Mouse (Mus musculus) CH12.LX (cell line): Measurements from ENCODE around the gene Col5a1. TPM values are rescaled to one million over a fixed set of nuclear protein-coding genes. Genes with fewer than 3 reads are reported as not detected.

Source experiments
- DNase-seq: peaks from one replicate; pipeline ENCODE4 v3.0.0-alpha.2; 2013; ENCODE audit errors: extremely low read depth
- H3K27ac ChIP-seq: 2 replicates; pipeline ENCODE4 v1.5.1; 2012; ENCODE audit warnings: low read depth, mild to moderate bottlenecking, control low read depth, moderate library complexity; ENCODE audit not compliant: insufficient read depth
- H3K27me3 ChIP-seq: replicated peaks from 2 replicates; pipeline ENCODE3; 2012; ENCODE audit warnings: inconsistent platforms
- H3K36me3 ChIP-seq, 2 experiments: replicated peaks in 1 of 2; 2 replicates each; pipeline versions ENCODE3 to v1.6.1; 2012; ENCODE audit warnings: inconsistent platforms in 1 of 2, low read length in 1 of 2, mild to moderate bottlenecking in 1 of 2, mixed read lengths in 1 of 2, moderate library complexity in 1 of 2; ENCODE audit not compliant: control insufficient read depth in 1 of 2, insufficient read depth in 1 of 2
- H3K4me1 ChIP-seq, 2 experiments: 2 replicates each; pipeline ENCODE4 v1.6.1; 2012; ENCODE audit warnings: inconsistent platforms in 1 of 2, moderate library complexity in 1 of 2; ENCODE audit not compliant: insufficient read depth in 2 of 2, control insufficient read depth in 1 of 2
- H3K4me2 ChIP-seq: 2 replicates; pipeline ENCODE4 v1.6.1; 2012; ENCODE audit warnings: low read depth, mild to moderate bottlenecking, control low read depth; ENCODE audit not compliant: poor library complexity, insufficient read depth, severe bottlenecking
- H3K4me3 ChIP-seq, 3 experiments: fragments of 150-350 bp in 1 of 3; sonication (generic) in 1 of 3; replicated peaks in 1 of 3; 2 replicates each; pipeline versions ENCODE3 to v1.5.1; 2011 to 2012; ENCODE audit warnings: low read depth in 2 of 3, low read length in 2 of 3, mild to moderate bottlenecking in 2 of 3, moderate library complexity in 2 of 3, control low read depth in 1 of 3, improper control_type of control experiment in 1 of 3, inconsistent platforms in 1 of 3, mixed read lengths in 1 of 3; ENCODE audit not compliant: poor library complexity in 1 of 3
- H3K79me2 ChIP-seq: replicated peaks from 2 replicates; pipeline ENCODE4 v1.6.1; 2012; ENCODE audit warnings: mild to moderate bottlenecking, moderate library complexity; ENCODE audit not compliant: control insufficient read depth, poor library complexity, insufficient read depth, severe bottlenecking; ENCODE audit errors: extremely low read depth
- H3K9ac ChIP-seq: 2 replicates; pipeline ENCODE4 v1.6.1; 2012; ENCODE audit warnings: low read depth, mild to moderate bottlenecking, control low read depth, moderate library complexity; ENCODE audit not compliant: insufficient read depth
- H3K9me3 ChIP-seq: replicated peaks from 2 replicates; pipeline ENCODE3; 2012; ENCODE audit warnings: low read length, inconsistent platforms, mixed read lengths
- CHD1 ChIP-seq: IDR thresholded peaks from 2 replicates; pipeline ENCODE4 v1.6.1; 2012; ENCODE audit warnings: low read depth, low read length, improper control_type of control experiment, inconsistent platforms
- CHD2 ChIP-seq: IDR thresholded peaks from 2 replicates; pipeline ENCODE4 v1.6.1; 2011; ENCODE audit warnings: low read length, improper control_type of control experiment
- E2F4 ChIP-seq: IDR thresholded peaks from 2 replicates; pipeline ENCODE4 v1.6.1; 2011; ENCODE audit warnings: low read depth, low read length, improper control_type of control experiment; ENCODE audit not compliant: insufficient replicate concordance
- ETS1 ChIP-seq: conservative IDR thresholded peaks from 2 replicates; pipeline ENCODE4 v1.6.1; 2012; ENCODE audit warnings: low read depth, mild to moderate bottlenecking, inconsistent platforms, low read length, improper control_type of control experiment, moderate library complexity
- HCFC1 ChIP-seq: IDR thresholded peaks from 2 replicates; pipeline ENCODE4 v1.6.1; 2012; ENCODE audit warnings: low read depth, mild to moderate bottlenecking, inconsistent platforms, low read length, improper control_type of control experiment
- KAT2A ChIP-seq: IDR thresholded peaks from 2 replicates; pipeline ENCODE4 v1.6.1; 2012; ENCODE audit warnings: low read length, improper control_type of control experiment, inconsistent platforms; ENCODE audit not compliant: insufficient replicate concordance
- MAFK ChIP-seq: IDR thresholded peaks from 2 replicates; pipeline ENCODE4 v1.6.1; 2011; ENCODE audit warnings: low read length, improper control_type of control experiment; ENCODE audit not compliant: insufficient replicate concordance
- MAX ChIP-seq: IDR thresholded peaks from 2 replicates; pipeline ENCODE4 v1.6.1; 2011; ENCODE audit warnings: low read length, improper control_type of control experiment
- MAZ ChIP-seq: IDR thresholded peaks from 2 replicates; pipeline ENCODE4 v1.6.1; 2012; ENCODE audit warnings: low read depth, mild to moderate bottlenecking, inconsistent platforms, low read length, improper control_type of control experiment, moderate library complexity
- MXI1 ChIP-seq: IDR thresholded peaks from 2 replicates; pipeline ENCODE4 v1.6.1; 2011; ENCODE audit warnings: mild to moderate bottlenecking, low read depth, low read length, improper control_type of control experiment
- MYC ChIP-seq: IDR thresholded peaks from 2 replicates; pipeline ENCODE4 v1.6.1; 2011; ENCODE audit warnings: low read depth, mild to moderate bottlenecking, improper control_type of control experiment, low read length
- PAX5 ChIP-seq: IDR thresholded peaks from 2 replicates; pipeline ENCODE4 v1.6.1; 2012; ENCODE audit warnings: low read length, inconsistent platforms, mixed read lengths
- POLR2A ChIP-seq: IDR thresholded peaks from 2 replicates; pipeline ENCODE4 v1.6.1; 2011; ENCODE audit warnings: low read depth, mild to moderate bottlenecking, improper control_type of control experiment, low read length
- RAD21 ChIP-seq: IDR thresholded peaks from 2 replicates; pipeline ENCODE4 v1.6.1; 2011; ENCODE audit warnings: low read depth, mild to moderate bottlenecking, low read length, improper control_type of control experiment, moderate library complexity
- RCOR1 ChIP-seq: conservative IDR thresholded peaks from 2 replicates; pipeline ENCODE4 v1.6.1; 2012; ENCODE audit warnings: low read depth, mild to moderate bottlenecking, inconsistent platforms, low read length, improper control_type of control experiment
- SMC3 ChIP-seq: IDR thresholded peaks from 2 replicates; pipeline ENCODE4 v1.6.1; 2011; ENCODE audit warnings: low read depth, low read length, improper control_type of control experiment
- TCF12 ChIP-seq: IDR thresholded peaks from 2 replicates; pipeline ENCODE4 v1.6.1; 2014; ENCODE audit warnings: low read depth, mild to moderate bottlenecking, inconsistent platforms, low read length, improper control_type of control experiment
- UBTF ChIP-seq: IDR thresholded peaks from 2 replicates; pipeline ENCODE4 v1.6.1; 2012; ENCODE audit warnings: low read depth, mild to moderate bottlenecking, inconsistent platforms, low read length, improper control_type of control experiment, moderate library complexity
- USF1 ChIP-seq: IDR thresholded peaks from 2 replicates; pipeline ENCODE4 v1.6.1; 2014; ENCODE audit warnings: low read depth, mild to moderate bottlenecking, inconsistent platforms, low read length, improper control_type of control experiment
- USF2 ChIP-seq: conservative IDR thresholded peaks from 2 replicates; pipeline ENCODE4 v1.6.1; 2011; ENCODE audit warnings: low read depth, low read length, improper control_type of control experiment
- ZC3H11A ChIP-seq: IDR thresholded peaks from 2 replicates; pipeline ENCODE4 v1.6.1; 2012; ENCODE audit warnings: low read depth, mild to moderate bottlenecking, inconsistent platforms, low read length, improper control_type of control experiment
- ZKSCAN1 ChIP-seq: IDR thresholded peaks from 2 replicates; pipeline ENCODE4 v1.6.1; 2012; ENCODE audit warnings: low read depth, inconsistent platforms, low read length, improper control_type of control experiment, borderline replicate concordance
- ZNF384 ChIP-seq: IDR thresholded peaks from 2 replicates; pipeline ENCODE4 v1.6.1; 2012; ENCODE audit warnings: low read depth, low read length, improper control_type of control experiment, inconsistent platforms
- dilution Hi-C: fragments of 300-500 bp; cut with MboI; formaldehyde crosslinking; loops from 2 replicates; pipeline ENCODE4 v1.14.3; 2020; ENCODE audit warnings: low sequenced_read_pairs; ENCODE audit not compliant: extremely low pct_unique_long_range_greater_than_20kb, extremely low pct_ligation_motif_present
- in situ Hi-C: fragments of 300-500 bp; cut with MboI; formaldehyde crosslinking; loops from 3 replicates; pipeline ENCODE4 v1.14.3; 2019; ENCODE audit warnings: low sequenced_read_pairs, low pct_ligation_motif_present, low pct_unique_long_range_greater_than_20kb, mixed read lengths
- polyA plus RNA-seq: library from polyadenylated mRNA; unstranded; fragments of >175 nt; gene quantifications from 2 replicates; pipeline ENCODE4 v1.2.1, GENCODE M21; 2012; ENCODE audit warnings: low read depth; ENCODE audit not compliant: insufficient read length
- total RNA-seq, 2 experiments: library from RNA; depleted of rRNA; stranded (reverse); fragments of 300-350 nt in 1 of 2; fragments of >200 nt in 1 of 2; gene quantifications; 2 replicates each; pipeline ENCODE4 v1.2.3; 2012 to 2014

Gene Col5a1
- total and polyA plus RNA-seq, 3 experiments, result 0.04 TPM; not detected in 2

DNA sequence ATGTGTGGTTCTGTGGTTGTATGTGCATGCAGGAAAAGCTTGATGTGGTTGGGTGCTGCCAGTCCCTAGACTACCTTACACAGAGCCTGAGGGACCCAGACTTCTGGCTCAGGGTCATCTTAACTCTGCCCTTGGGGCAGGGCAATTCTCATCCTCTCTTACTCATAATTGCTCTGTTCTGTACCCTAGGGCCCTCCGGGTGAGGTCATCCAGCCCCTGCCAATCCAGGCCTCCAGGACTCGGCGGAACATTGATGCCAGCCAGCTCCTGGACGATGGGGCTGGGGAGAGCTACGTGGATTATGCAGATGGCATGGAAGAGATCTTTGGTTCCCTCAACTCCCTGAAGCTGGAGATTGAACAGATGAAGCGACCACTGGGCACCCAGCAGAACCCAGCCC lies 138.2 kb downstream of the Col5a1 start:
- Histone ChIP-seq H3K36me3 (no peaks in the 10 kb centered on the region), H3K4me3 (no peak overlapping the region), H3K4me2 (no peak overlapping the region), H3K27me3 (peaks cover 78% of the 10 kb centered on the region), H3K4me1 (no peaks in the 10 kb centered on the region), H3K27ac (no peak overlapping the region), H3K9ac (no peak overlapping the region), H3K9me3 (peaks cover 4% of the 10 kb centered on the region), H3K79me2 (no peaks in the 10 kb centered on the region)
- TF ChIP-seq USF1 (no peak), MAZ (no peak), MXI1 (no peak), ETS1 (no peak), ZNF384 (no peak), SMC3 (no peak), CHD1 (no peak), POLR2A (no peak), USF2 (no peak)
- dilution Hi-C loops, result no loop called here
- DNase-seq, result no peak
- in situ Hi-C loops, result no loop called here

DNA sequence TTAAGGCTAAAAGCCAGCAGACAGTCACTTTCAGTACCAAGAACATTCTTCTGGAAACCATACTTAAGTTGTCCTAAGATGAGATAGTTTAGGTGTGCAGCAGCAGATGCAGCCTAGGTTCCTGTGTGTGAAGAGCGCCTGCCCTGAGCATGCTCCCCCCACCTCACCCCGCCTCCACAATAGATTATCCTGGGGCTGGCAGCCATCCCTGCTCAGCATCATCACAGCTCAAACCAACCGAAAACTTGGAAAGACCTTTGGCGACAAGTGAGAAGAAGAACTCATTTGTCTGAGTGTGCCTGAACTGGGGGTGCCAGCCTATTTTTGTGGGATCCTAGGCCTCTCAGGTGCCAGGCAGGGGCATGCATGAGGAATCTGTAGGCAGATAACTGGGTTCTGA lies 139.6 kb downstream of the Col5a1 start:
- in situ Hi-C loops, result no loop called here
- DNase-seq, result no peak
- Histone ChIP-seq H3K27me3 (peaks cover 80% of the 10 kb centered on the region), H3K4me1 (no peaks in the 10 kb centered on the region), H3K4me3 (no peak overlapping the region), H3K4me2 (no peak overlapping the region), H3K9ac (no peak overlapping the region), H3K9me3 (peaks cover 4% of the 10 kb centered on the region), H3K79me2 (no peaks in the 10 kb centered on the region), H3K36me3 (no peaks in the 10 kb centered on the region), H3K27ac (no peak overlapping the region)
- dilution Hi-C loops, result no loop called here
- TF ChIP-seq PAX5, result no peak
- no peak for TF ChIP-seq POLR2A
- no peak for TF ChIP-seq ZNF384

DNA sequence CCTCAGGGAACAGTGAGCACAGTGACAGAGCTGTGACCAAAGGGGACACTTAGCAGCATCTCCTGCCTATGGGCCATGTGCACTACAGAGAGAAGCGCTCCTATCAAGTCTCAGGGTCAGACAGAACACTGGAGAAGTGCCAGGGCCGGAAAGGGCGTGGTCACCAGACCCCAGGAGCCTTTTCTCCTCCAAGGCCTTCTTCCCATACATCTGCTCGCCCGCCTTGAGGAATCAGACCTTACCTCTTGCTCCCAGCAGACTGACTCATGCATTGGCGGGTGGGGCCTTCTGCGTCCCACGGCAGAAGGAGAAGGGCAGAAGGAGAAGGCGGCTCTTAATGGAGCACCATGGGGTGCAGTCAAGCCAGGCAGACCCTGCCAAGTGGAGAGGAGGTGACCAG lies 145.6 kb downstream of the Col5a1 start:
- H3K36me3 ChIP-seq, result no peaks in the 10 kb centered on the region
- H3K79me2 ChIP-seq, result no peaks in the 10 kb centered on the region
- no peak for DNase-seq
- H3K27ac ChIP-seq, result no peak overlapping the region
- no peaks in the 10 kb centered on the region for H3K4me1 ChIP-seq
- H3K4me2 ChIP-seq, result no peak overlapping the region
- no peak overlapping the region for H3K4me3 ChIP-seq
- no peak overlapping the region for H3K9ac ChIP-seq
- dilution Hi-C loops, result no loop called here
- TF ChIP-seq KAT2A, result no peak
- no peak for TF ChIP-seq MAFK
- no peak for TF ChIP-seq USF2
- TF ChIP-seq ZC3H11A, result no peak
- TF ChIP-seq TCF12, result no peak
- no peak for TF ChIP-seq USF1
- TF ChIP-seq E2F4, result no peak
- no peak for TF ChIP-seq SMC3
- no peak for TF ChIP-seq HCFC1
- no peak for TF ChIP-seq RCOR1
- no peak for TF ChIP-seq UBTF
- no peak for TF ChIP-seq MAX
- no peak for TF ChIP-seq CHD2
- no peak for TF ChIP-seq POLR2A
- no peak for TF ChIP-seq MYC
- TF ChIP-seq MXI1, result no peak
- no peak for TF ChIP-seq RAD21
- no peak for TF ChIP-seq ZKSCAN1
- TF ChIP-seq ZNF384, result no peak
- H3K27me3 ChIP-seq, result peaks cover 99% of the 10 kb centered on the region
- in situ Hi-C loops, result no loop called here
- H3K9me3 ChIP-seq, result peaks cover 4% of the 10 kb centered on the region
